Mouse (Mus musculus) intestine, embryonic 14.5 days (tissue): ENCODE results near the gene Adra1d. TPM values are rescaled to one million over a fixed set of nuclear protein-coding genes. Genes with fewer than 3 reads are reported as not detected.

Source experiments
- ATAC-seq: fragments of 200-750 bp; cut with Nextera tagmentation; replicated peaks from 2 replicates; pipeline ENCODE4 v1.8.0; 2017; ENCODE audit warnings: low read depth, moderate number of reproducible peaks, moderate TSS enrichment, moderate library complexity; ENCODE audit not compliant: low FRiP score, low TSS enrichment
- DNase-seq: peaks from one replicate; pipeline ENCODE4 v3.0.0-alpha.2; 2018; ENCODE audit warnings: low spot score
- H3K27ac ChIP-seq: fragments of 300-500 bp; sonication (generic); 2 replicates; pipeline ENCODE4 v1.5.1; 2014; ENCODE audit warnings: low read depth, mild to moderate bottlenecking, control low read depth
- H3K27me3 ChIP-seq: fragments of 300-500 bp; sonication (generic); replicated peaks from 2 replicates; pipeline ENCODE4 v1.6.1; 2014; ENCODE audit warnings: low read length, control low read depth; ENCODE audit not compliant: control insufficient read depth, insufficient read depth
- H3K36me3 ChIP-seq: fragments of 300-500 bp; sonication (generic); 2 replicates; pipeline ENCODE4 v1.6.1; 2014; ENCODE audit warnings: low read length, control low read depth; ENCODE audit not compliant: control insufficient read depth, insufficient read depth
- H3K4me1 ChIP-seq: fragments of 300-500 bp; sonication (generic); replicated peaks from 2 replicates; pipeline ENCODE4 v1.6.1; 2014; ENCODE audit warnings: low read length, control low read depth, mixed read lengths; ENCODE audit not compliant: control insufficient read depth, insufficient read depth
- H3K4me2 ChIP-seq: fragments of 300-500 bp; sonication (generic); 2 replicates; pipeline ENCODE4 v1.6.1; 2014; ENCODE audit warnings: low read length
- H3K4me3 ChIP-seq: fragments of 300-500 bp; sonication (generic); 2 replicates; pipeline ENCODE4 v1.5.1; 2014; ENCODE audit warnings: low read depth, low read length, control low read depth, mixed read lengths
- H3K9ac ChIP-seq: fragments of 300-500 bp; sonication (generic); 2 replicates; pipeline ENCODE4 v1.6.1; 2014; ENCODE audit warnings: mild to moderate bottlenecking, low read length
- H3K9me3 ChIP-seq: fragments of 300-500 bp; sonication (generic); 2 replicates; pipeline ENCODE4 v1.6.1; 2016; ENCODE audit warnings: low read length, control low read depth; ENCODE audit not compliant: control insufficient read depth
- WGBS: fragments of 180-500 bp; shearing (Covaris S2); extraction: QIAGEN DNeasy Blood & Tissue Kit; methylation state at CpG from one replicate; pipeline ENCODE4 v1.1.7; 2014; 5-methylcytosine and 5-hydroxymethylcytosine counted together
- polyA plus RNA-seq: library from polyadenylated mRNA; unstranded; fragments of >200 nt; fragmentation: Nextera tagmentation; extraction: Ambion mirVana; gene quantifications from 2 replicates; pipeline ENCODE4 v1.2.1, GENCODE M21; 2014

The Adra1d gene
- polyA plus RNA-seq, 1 experiment from 2014 or later = 0.27 TPM

DNA sequence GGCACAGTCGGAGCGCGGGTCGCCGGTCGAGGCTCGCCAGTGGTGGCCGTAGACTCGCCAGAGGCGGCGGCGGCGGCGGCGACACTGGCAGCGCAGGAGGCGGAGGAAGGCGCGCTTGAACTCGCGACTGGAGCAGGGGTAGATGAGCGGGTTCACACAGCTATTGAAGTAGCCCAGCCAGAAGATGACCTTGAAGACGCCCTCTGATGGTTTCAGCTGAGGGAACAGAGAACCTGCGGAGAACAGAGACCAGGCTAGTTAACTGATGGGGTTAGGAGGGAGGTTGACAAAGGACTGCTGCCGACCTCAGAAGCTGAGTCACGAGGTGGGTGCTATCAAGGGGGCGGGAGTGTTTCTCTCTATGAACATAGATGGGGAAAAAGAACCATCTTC lies 15.8 kb downstream of the Adra1d start:
- 3% methylated on average over 27 of the region's 27 CpGs for WGBS
- H3K4me1 ChIP-seq = peaks cover 7% of the 10 kb centered on the region; the same call in 1 of the 2 replicates
- peak overlapping the region; percentile 41 for H3K4me3 ChIP-seq
- ATAC-seq = no peak; the same call in 1 of the 2 replicates
- no peak for DNase-seq
- no peaks in the 10 kb centered on the region for H3K9me3 ChIP-seq
- no peaks in the 10 kb centered on the region for H3K36me3 ChIP-seq
- no peak overlapping the region for H3K27ac ChIP-seq
- H3K9ac ChIP-seq = no peak overlapping the region; the same call in 1 of the 2 replicates
- peaks cover 46% of the 10 kb centered on the region for H3K27me3 ChIP-seq
- H3K4me2 ChIP-seq = peak overlapping the region; percentile 66

DNA sequence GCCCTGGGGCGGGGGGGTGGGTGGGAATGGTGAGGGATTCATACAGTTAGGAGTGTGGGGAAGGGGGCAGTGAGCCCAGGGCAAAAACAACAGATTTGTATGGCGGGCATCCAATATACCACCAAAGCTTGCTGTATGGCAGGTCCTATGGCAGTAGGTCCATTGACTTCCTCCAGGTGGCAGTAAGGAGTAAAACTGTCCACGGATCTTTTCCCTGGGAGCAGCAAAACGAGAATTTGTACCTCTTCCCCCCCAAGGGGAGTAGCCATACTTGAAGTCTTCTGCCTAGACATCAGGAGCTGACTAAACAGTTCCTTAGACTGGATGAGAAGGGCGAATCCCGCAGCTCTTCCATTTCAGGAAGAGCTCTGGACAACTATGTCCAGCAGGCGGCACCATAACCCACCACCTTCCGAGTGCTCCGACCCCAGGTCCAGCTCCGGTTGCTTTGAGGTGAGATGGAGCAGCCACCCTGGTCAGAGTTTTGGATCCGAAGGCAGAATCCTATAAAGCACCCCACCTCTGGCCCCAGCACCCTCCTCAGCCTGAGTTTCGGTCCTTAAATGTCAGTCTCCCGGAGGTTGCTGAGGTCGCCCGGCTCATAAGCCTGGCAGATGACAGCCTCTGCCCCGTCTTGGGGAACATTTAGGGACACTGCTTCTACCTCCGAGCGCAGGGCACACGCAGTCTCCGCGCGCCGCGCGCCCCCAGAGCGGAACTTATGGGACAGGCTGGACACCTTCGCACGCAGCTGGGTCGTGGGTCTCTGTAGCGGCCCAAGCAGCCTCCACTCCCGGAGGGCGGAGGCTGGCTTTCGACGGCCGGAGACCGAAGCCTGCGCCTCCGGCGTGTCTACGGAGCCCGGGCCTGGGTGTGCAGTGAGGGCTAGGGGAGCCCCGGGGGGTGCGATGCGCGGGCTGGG lies 16.4 kb downstream of the Adra1d start:
- 4% methylated on average over 45 of the region's 45 CpGs for WGBS
- H3K9me3 ChIP-seq = no peaks in the 10 kb centered on the region

DNA sequence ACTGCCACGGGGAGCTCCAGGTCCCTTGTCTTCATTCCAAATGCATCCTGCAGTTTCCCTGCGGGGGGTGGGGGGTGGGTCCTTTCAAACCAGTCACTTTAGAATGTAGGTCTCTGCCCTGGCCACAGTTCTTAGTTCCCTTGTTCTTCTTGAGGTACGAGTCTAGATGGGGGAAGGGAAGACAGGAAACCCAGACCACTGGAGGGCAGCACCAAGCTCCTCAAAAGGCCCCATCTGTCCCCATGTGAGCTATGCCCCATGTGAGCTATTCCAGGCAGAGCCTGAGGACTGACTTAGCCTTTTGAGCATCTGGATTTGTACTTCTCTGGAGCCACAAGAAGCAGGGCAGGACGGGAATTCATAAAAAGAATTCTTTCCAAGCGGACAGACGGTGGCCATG lies 19.6 kb downstream of the Adra1d start:
- Histone ChIP-seq H3K9me3 (no peaks in the 10 kb centered on the region), H3K4me2 (no peak overlapping the region), H3K4me1 (peaks cover 10% of the 10 kb centered on the region; the same call in 1 of the 2 replicates), H3K27ac (no peak overlapping the region), H3K36me3 (no peaks in the 10 kb centered on the region), H3K4me3 (no peak overlapping the region), H3K9ac (no peak overlapping the region), H3K27me3 (peaks cover 21% of the 10 kb centered on the region)
- 30% methylated on average over 6 of the region's 6 CpGs for WGBS
- ATAC-seq (no peak), DNase-seq (no peak)

More for the DNA sequence above, 16.4 kb downstream of the Adra1d start:
- peaks cover 7% of the 10 kb centered on the region; the same call in 1 of the 2 replicates for H3K4me1 ChIP-seq
- peak overlapping the region; percentile 41 for H3K4me3 ChIP-seq
- H3K27ac ChIP-seq = no peak overlapping the region
- DNase-seq (peak; percentile 90), ATAC-seq (peak; percentile 52)
- H3K36me3 ChIP-seq = no peaks in the 10 kb centered on the region
- H3K9ac ChIP-seq = no peak overlapping the region; the same call in 1 of the 2 replicates
- peaks cover 41% of the 10 kb centered on the region for H3K27me3 ChIP-seq
- H3K4me2 ChIP-seq = peak overlapping the region; percentile 66

DNA sequence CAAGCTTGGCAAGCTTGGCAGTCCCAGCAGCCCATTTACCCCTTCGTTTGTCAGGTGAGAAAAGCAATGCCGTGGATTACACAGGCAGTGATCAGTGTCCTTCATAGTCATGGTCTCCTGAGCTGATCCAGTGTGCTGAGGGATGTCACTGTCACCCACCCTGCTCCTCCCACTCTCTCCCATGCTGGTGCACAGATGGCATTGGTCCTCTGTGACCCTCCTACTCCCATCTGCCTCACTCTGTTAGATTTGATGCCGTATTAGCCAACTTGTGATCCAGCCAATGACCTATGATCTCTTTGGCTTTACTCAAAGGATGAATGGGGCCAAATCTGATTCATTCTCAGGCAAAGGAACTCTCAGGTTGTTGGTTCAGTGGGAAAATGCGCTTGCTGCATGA lies 20.4 kb downstream of the Adra1d start:
- ATAC-seq (no peak), DNase-seq (no peak)
- peaks cover 10% of the 10 kb centered on the region; the same call in 1 of the 2 replicates for H3K4me1 ChIP-seq
- no peak overlapping the region for H3K9ac ChIP-seq
- H3K4me2 ChIP-seq = no peak overlapping the region
- H3K27ac ChIP-seq = no peak overlapping the region
- no peaks in the 10 kb centered on the region for H3K9me3 ChIP-seq
- 76% methylated on average over 4 of the region's 4 CpGs for WGBS
- H3K27me3 ChIP-seq = peaks cover 12% of the 10 kb centered on the region
- no peaks in the 10 kb centered on the region for H3K36me3 ChIP-seq
- no peak overlapping the region for H3K4me3 ChIP-seq

DNA sequence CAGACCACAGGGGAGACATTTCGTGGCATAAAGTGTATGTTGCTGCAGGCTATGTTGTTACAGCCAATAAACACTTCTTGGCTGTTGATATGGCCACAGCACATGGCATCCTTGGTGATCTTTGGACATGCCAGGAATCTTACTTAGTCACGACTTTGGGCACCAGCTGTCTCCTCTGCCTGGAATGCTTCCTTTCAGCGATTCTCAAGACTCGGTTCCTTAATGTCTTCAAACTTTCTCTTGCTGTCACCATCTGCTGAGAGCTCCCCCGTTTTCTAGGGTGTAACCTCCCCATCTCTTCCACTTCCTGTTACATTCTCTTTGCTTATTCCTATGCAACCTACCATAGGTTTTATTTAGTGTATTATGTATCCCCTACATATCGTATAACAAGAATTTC lies 22.3 kb downstream of the Adra1d start:
- Histone ChIP-seq H3K4me3 (no peak overlapping the region), H3K9ac (no peak overlapping the region), H3K4me1 (0 out of 2 replicates have a peak, but pooled peaks cover 3% of the 10 kb centered on the region), H3K4me2 (no peak overlapping the region), H3K27ac (no peak overlapping the region), H3K27me3 (no peaks in the 10 kb centered on the region), H3K9me3 (no peaks in the 10 kb centered on the region), H3K36me3 (no peaks in the 10 kb centered on the region)
- DNase-seq = no peak
- ATAC-seq = no peak
- WGBS = 79% methylated on average over 6 of the region's 6 CpGs

DNA sequence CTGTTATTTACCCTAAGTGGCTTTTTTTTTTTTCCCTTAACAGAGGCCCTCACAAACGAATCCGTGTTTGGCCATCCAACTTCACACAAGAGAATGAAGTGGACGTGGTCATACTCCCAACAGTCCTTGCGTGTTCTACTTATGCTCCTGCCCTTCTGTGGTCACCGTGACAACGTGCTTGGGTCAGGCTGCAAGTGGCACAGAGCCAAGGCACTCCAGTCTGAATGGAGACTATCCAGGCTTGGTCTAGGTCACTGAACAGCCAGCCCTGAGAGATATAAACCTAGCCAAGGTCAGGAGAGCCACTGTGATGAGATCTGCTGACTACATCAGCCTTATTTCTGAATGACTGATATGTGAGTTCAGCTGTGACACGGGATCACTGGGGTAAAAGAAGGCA lies 23.7 kb downstream of the Adra1d start:
- Histone ChIP-seq H3K9me3 (no peaks in the 10 kb centered on the region), H3K27me3 (no peaks in the 10 kb centered on the region), H3K27ac (no peak overlapping the region), H3K4me3 (no peak overlapping the region), H3K9ac (no peak overlapping the region), H3K4me2 (no peak overlapping the region), H3K4me1 (0 out of 2 replicates have a peak, but pooled peaks cover 3% of the 10 kb centered on the region), H3K36me3 (no peaks in the 10 kb centered on the region)
- ATAC-seq (no peak), DNase-seq (no peak)
- 66% methylated on average over 7 of the region's 7 CpGs for WGBS

DNA sequence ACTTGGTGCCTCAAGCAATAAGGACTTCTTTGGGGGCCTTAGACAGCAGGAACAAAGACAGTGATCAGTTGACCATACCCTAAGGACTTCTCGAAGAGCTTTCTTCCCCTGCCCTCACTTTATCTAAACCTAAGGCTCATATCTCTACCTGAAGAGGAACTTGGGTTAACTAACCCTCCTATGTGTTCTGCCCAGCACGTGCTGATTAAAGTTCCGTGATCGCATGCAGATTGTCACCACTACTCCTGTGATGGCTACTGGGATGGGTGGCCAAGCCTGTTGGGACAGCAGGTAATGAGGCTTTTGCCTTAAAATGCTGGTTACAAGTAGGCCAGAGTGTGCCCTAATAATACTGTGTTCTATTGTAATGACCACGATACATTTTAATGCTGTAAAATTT lies 26.9 kb downstream of the Adra1d start:
- no peaks in the 10 kb centered on the region for H3K36me3 ChIP-seq
- H3K4me3 ChIP-seq = no peak overlapping the region
- 92% methylated on average over 5 of the region's 5 CpGs for whole genome bisulfite sequencing
- 0 out of 2 replicates have a peak, but pooled peaks cover 3% of the 10 kb centered on the region for H3K4me1 ChIP-seq
- no peaks in the 10 kb centered on the region for H3K9me3 ChIP-seq
- no peak for ATAC-seq
- DNase-seq = no peak
- H3K4me2 ChIP-seq = no peak overlapping the region
- H3K27me3 ChIP-seq = no peaks in the 10 kb centered on the region
- H3K9ac ChIP-seq = no peak overlapping the region
- no peak overlapping the region for H3K27ac ChIP-seq

DNA sequence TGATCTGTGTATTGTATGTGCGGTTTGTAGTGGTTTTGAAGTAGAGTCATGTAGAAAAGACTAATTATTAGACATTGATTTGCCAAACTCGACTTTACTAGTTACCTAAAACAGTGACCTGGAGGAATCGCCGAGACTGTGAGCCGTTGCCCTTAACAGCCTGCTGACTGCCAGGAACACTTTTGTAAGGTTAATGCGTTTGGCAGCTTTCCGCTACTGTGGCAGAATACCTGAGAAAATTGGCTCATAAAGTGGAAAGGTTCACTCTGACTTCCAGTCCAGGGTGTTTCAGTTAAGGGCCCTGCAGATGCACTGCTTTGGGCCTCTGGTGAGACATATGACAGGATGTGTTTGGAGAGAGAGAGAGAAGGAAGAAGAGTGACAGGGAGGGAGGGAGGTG lies 30.8 kb downstream of the Adra1d start:
- Histone ChIP-seq H3K9ac (no peak overlapping the region), H3K36me3 (no peaks in the 10 kb centered on the region), H3K9me3 (no peaks in the 10 kb centered on the region), H3K4me1 (no peaks in the 10 kb centered on the region), H3K4me3 (no peak overlapping the region), H3K27ac (no peak overlapping the region), H3K4me2 (no peak overlapping the region), H3K27me3 (no peaks in the 10 kb centered on the region)
- DNase-seq (no peak), ATAC-seq (no peak)
- 82% methylated on average over 7 of the region's 7 CpGs for WGBS
